Mouse (Mus musculus) retina, postnatal 1 day (tissue): ENCODE measurements around the gene Pole.

Experiments used
- DNase-seq: peaks from one replicate; pipeline ENCODE4 v3.0.0-alpha.2; 2012

Gene Pole

GRCm38 (mm10) chr5:110285770-110286445 is at the start of gene Pole, which contains the start of gene Pxmp2:
Gene Pole (plus strand): TSS chr5:110286306.
Gene Pxmp2 (minus strand): TSS chr5:110286186.
- peak; percentile 97 for DNase-seq

GRCm38 (mm10) chr5:110244091-110244490 is 42.0 kb upstream of the Pole start:
- DNase-seq, result no peak

GRCm38 (mm10) chr5:110266941-110267340 is 19.2 kb upstream of the Pole start:
- no peak for DNase-seq

- DNase-seq, result peak; percentile 95
These were observed 16.7 kb upstream of the Pole start, which contains the start of gene Pgam5 for GRCm38 (mm10) chr5:110269141-110270101. Gene Pgam5 (minus strand): TSS chr5:110269913.

GRCm38 (mm10) chr5:110270242-110270641 is 15.9 kb upstream of the Pole start:
- no peak for DNase-seq

GRCm38 (mm10) chr5:110274147-110274546 is 12.0 kb upstream of the Pole start:
- DNase-seq, result no peak

GRCm38 (mm10) chr5:110274846-110275245 is 11.3 kb upstream of the Pole start:
- no peak for DNase-seq

GRCm38 (mm10) chr5:110276391-110276790 is 9.7 kb upstream of the Pole start:
- DNase-seq, result no peak

GRCm38 (mm10) chr5:110276910-110277309 is 9.2 kb upstream of the Pole start:
- no peak for DNase-seq

- no peak for DNase-seq
These were observed 4.1 kb upstream of the Pole start for GRCm38 (mm10) chr5:110281984-110282383.

GRCm38 (mm10) chr5:110284536-110284935 is 1.6 kb upstream of the Pole start:
- peak; percentile 81 for DNase-seq

GRCm38 (mm10) chr5:110285156-110285555 is 950 bp upstream of the Pole start:
- DNase-seq, result peak; percentile 6

- no peak for DNase-seq
These were observed 459 bp downstream of the Pole start for GRCm38 (mm10) chr5:110286446-110287083.

GRCm38 (mm10) chr5:110287084-110287475 is 974 bp downstream of the Pole start:
- no peak for DNase-seq

GRCm38 (mm10) chr5:110291649-110292048 is 5.5 kb downstream of the Pole start:
- no peak for DNase-seq

- no peak for DNase-seq
These were observed 10.5 kb downstream of the Pole start for GRCm38 (mm10) chr5:110296637-110297036.

- DNase-seq, result no peak
These were observed 14.5 kb downstream of the Pole start for GRCm38 (mm10) chr5:110300591-110300990.

GRCm38 (mm10) chr5:110308861-110309260 is 22.8 kb downstream of the Pole start:
- no peak for DNase-seq

- no peak for DNase-seq
These were observed 27.0 kb downstream of the Pole start for GRCm38 (mm10) chr5:110313127-110313526.

GRCm38 (mm10) chr5:110330508-110330907 is 44.4 kb downstream of the Pole start:
- no peak for DNase-seq

- no peak for DNase-seq
These were observed 52.7 kb downstream of the Pole start for GRCm38 (mm10) chr5:110338792-110339191.

- peak; percentile 69 for DNase-seq
These were observed 56.7 kb downstream of the Pole start, which contains the start of gene P2rx2 for GRCm38 (mm10) chr5:110342648-110343284. Gene P2rx2 (minus strand): TSS chr5:110343212.

- no peak for DNase-seq
These were observed 58.4 kb downstream of the Pole start, which contains the start of gene Lrcol1 for GRCm38 (mm10) chr5:110344524-110344923. Gene Lrcol1 (plus strand): TSS chr5:110344730.
